Mouse (Mus musculus): ENCODE data around the gene Sprr2a1.
"Not testable (repeated sequence)": the region's sequence is repeated elsewhere in the genome, so short reads cannot be mapped to it uniquely, and the experiment has no call there.

Sprr2a1 gene

DNA sequence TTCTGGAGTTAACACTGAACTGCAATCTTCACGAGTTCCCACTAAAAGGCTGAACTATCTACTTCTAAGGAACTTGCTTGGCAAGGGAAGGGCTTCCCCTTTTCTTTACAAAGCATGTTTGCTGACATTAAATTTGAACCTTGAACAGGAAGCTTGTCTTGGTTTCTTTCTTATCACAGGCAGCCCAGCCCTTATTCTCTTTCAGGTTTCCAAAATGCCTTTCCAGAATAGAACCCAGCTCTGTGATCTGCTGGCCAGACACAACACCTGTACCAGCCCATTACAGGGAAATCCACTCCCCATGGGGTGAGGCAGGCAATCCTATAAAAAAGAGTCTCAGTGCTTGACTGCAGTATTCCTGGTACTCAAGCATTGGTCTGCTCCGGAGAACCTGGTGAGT, at the start of gene Sprr2a1, which contains the start of gene Sprr2a2:
TSS of gene Sprr2a1 (plus strand) at position 231 of the 400 bp plus-strand sequence.
TSS of gene Sprr2a2 (plus strand) at position 352 of the 400 bp plus-strand sequence.
- DNase-seq: not testable (repeated sequence)

DNA sequence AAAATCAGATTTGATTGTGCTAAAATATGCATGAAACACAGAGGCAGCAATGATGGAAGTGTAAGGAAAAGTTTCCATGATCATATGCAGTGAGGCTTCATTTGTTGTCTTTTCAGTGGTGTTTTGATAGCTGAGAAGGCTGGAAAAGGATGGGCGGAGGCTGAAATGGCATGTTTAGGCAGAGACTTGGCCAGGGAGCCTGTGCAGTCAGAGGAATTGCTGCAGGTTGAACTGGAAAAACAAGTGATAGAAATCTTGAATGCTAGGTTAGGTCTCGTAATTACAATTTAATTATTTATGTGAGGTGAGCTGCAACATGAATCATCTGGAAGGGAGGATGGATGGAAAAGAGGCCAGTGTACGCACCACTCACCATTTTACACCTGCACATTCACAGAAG, 45.8 kb upstream of the Sprr2a1 start:
- no peak for DNase-seq

DNA sequence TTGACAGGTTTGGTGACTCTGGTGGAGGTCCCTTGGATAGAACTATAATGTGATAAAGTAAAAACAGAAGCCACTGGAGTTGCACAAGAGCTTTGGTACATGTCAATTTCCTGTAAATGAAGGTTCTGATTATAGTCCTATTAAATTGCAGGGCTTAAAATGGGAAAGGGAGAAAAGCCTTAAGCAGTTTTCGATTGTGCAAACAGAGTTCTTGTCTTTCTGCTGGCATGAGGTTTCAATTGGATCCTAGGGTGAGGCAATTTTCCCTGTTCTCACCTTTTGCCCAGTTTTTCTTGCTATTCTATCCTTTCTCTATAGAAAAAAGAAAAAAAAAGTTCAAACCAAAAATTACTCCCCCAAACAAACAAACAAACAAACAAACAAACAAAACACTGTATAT, 38.7 kb upstream of the Sprr2a1 start:
- no peak for DNase-seq

DNA sequence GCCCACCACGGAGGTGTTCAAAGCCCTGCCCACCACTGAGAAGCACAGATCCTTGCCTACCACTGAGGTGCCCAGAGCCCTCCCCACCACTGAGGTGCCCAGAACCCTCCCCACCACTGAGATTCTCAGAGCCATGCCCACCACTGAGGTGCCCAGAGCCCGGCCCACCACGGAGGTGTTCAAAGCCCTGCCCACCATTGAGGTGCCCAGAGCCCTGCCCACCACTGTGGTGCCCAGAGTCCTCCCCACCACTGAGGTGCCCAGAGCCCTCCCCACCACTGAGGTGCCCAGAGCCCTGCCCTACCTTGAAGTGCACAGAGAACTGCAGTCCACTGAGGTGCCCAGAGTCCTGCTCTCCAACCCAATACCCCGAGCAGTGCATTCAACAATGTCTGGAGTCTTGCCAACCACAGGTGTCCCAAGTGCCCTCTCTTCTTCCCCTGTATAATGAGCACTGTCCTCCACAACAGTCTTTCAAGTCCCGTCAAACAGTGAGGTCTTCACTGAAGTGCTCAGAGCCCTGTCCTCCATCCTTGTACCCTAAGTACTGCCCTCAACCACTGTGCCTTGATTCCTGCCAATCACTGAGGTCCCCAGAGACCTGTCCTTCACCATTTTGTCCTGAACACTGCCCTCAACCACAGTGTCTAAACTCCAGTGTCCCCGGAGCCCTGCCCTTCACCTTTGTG, 19.9 kb upstream of the Sprr2a1 start:
- DNase-seq: no peak

DNA sequence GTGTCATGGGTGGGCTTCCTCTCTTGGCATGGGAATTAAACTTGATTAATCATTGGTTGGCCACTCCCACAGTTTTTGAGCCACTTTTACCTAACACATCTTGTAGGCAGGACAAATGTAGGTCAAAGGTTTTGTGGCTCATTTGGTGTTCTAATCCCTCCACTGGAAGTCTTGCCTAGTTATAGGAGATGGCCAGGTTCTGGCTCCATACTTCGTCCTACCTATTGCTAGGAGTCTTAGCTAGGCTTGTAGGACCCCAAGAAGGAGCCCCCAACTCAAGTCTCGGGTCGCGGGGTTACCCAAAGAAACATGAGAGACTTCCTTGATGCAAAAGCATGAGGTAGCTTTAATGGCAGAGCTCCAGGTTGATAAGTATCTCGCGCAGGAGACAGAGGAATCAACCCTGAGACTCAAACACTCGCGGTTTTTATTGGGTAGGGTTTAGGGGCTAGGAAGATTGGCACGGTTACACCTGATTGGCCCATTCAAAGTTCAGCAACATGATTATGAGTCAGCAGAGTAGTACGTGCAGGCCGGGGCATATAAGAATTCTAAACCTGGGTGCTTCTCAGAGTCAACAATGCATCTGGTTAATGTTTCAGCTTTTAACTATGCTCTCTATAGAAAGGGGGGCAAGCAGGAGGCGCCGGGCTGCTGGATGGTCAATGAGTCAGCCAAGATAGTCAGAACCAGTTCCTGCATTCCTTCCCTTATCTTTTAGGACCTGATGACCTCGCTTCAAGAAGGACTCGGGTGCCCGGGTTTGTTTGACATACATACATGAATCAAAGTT, 4.3 kb upstream of the Sprr2a1 start:
- not testable (repeated sequence) for DNase-seq

DNA sequence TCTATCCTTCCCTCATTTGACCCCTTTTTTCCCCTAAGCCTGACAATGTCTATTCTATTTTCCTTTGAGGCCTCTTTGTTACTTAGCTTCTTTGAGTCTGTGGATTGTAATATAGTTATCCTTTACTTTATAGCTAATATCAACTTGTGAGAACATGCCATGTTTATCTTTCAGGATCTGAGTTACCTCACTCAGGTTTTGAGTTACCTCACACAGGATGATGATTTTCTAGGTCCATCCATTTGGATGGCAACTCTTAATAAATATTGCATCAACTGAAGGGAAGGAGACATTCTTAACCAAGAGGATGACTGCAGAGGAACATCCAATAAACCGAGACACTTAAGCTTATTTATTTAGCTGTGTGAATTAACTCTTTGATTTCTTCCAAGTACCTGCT, 3.5 kb upstream of the Sprr2a1 start:
- DNase-seq: not testable (repeated sequence)

DNA sequence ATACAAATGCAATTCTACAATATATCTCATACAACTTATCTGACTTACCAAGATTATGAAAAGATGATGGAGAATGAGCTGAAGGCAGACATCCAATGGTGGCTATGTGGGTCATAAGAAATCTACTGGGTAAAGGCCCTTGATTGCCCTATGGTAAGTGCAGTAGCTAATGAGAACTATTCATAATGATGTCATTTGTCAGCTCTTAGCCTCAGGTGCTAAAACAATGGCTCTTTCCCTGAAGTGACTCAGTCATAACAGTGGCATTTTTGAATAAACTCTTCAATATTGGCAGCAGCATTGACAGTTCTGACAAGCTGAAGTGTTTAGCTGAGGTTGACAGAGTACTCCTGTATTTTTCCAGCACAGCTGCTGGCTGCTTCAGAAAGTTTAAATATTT, 1.9 kb upstream of the Sprr2a1 start:
- DNase-seq: not testable (repeated sequence)

DNA sequence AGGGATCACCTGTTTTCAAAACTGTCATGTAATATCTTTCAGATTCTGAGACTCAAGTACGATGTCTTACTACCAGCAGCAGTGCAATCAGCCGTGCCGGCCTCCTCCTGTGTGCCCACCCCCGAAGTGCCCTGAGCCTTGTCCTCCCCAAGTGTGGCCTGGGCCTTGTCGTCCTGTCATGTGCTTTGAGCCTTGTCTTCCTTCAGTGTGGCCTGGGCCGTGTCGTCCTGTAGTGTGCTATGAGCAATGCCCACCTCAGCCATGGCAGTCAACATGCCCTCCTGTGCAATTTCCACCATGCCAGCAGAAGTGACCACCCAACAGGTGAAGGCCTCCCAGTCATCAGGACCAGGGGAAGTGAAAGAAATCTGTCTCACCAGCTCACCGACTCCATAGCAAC, 3.4 kb downstream of the Sprr2a1 start:
- not testable (repeated sequence) for DNase-seq

DNA sequence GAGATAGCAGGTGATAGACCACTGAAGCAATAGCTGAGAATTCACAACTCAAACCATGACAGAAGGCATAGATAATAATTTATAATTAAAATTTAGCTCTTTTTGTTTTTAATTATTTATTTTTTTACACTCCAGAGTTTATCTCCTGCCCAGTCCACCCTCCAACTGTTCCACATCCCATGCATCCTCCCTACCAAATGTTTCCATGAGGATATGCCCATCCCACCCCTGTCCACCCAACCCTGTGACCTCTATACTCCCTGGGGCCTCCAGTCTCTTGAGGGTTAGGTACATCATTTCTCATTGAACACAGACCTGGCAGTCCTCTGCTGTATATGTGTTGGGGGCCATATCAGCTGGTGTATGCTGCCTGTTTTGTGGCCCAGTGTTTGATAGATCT, 8.1 kb downstream of the Sprr2a1 start:
- not testable (repeated sequence) for DNase-seq

DNA sequence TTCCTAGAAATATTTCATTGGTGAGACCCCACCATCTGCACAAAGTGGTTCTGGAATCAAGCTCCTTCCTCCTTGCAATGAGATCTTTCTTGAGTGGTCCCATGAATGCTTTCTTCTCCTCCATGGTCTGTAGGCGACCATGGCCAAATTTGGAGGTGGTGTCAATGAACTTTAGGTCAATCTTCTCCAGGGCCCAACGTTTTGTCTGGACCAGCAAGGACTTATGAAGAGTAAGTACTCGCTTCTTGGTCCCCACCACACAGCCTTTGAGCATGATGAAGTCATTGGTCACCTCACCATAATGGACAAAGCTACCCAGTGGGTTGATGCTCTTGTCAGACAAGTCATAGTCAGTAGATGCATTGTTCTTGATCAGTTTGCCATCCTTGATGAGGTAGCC, 11.8 kb downstream of the Sprr2a1 start:
- peak; percentile 0 for DNase-seq

DNA sequence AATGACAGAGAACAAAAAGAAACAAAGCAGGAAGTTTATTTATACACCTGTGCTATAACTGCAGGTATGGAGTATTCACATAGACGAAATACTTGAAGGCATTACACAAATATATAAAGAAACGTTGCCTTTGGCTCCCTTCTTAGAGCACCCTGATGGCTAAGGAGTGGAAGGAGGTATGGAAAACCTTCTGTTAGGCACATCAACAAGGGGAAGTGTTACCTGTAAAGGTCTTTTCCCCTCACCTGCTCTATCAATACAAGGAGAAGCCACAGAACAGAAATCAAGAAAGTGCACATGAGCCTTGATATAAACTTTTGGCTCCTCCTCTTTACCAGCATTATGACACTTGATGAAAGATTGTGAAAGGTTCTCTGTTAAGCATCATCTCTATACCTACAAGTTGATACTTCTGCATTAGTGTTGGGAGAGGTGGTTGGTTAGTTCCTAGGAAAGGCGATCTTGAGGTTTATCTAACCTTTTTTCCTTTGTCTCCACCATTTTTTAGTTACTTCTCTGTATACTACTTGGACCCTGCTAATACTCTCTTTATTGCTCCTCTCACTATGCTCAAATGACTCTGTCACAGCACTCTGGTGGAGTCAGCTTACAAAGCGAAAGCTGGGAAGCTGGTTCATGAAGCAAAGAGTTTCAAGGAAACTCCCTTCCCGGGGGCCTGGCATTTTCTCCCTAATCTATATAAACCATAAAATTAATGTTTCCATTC, 21.0 kb downstream of the Sprr2a1 start:
- DNase-seq: not testable (repeated sequence)

DNA sequence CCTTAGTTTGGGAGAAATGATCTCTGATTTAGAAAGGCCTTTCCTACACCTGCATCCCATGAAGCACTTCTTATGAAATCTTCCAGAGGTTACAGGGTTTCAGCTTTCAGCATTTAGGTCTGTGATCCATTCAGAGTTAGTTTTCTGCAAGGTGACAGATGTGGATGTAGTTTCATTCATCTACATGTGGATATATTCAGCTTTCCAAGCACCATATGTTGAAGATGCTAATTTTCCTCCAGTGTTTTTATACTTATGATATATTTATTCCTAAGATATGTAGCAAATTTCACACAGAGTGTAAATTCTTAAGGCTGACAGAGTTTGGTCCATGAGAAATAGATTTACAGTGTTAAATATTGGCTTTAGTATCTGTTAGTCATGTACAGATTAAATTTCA, 23.1 kb downstream of the Sprr2a1 start:
- DNase-seq: not testable (repeated sequence)

DNA sequence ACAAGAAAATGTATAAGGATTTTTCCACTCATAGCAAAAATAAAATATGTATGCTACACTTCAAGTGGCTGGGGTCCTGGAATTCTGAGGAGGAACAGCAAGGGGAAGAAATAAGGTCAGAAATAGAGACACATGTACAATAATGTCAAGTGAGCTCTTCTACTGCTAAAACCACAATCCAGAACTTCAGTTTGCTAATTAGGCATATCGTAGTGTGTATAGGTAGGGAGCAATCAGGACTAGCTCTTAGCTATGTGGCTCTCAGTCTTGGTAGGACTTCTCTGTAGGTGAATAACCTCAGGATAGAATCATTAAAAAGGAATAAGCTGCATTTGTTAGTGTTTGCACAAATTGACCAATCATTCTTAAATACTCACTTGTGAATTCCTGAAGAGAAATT, 23.6 kb downstream of the Sprr2a1 start:
- DNase-seq: not testable (repeated sequence)

DNA sequence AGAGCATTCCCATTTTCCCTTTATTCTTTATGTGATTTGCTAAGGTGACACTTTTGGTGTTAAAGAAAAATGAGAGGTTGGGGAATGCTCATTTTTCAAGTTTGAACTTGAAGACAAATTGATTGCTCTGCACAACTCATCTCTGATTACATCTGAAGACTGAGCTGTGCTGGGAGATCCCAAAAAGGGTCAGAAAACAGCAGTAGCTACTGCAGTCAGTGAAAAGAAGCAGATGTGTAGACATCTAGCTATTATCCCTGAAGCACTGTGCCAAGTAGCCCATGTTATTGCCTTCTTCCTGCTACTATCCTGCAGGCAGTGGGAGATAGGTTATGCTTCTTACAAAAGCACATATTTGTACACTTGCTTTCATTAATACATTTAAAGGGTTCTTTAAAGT, 29.2 kb downstream of the Sprr2a1 start:
- DNase-seq: not testable (repeated sequence)

DNA sequence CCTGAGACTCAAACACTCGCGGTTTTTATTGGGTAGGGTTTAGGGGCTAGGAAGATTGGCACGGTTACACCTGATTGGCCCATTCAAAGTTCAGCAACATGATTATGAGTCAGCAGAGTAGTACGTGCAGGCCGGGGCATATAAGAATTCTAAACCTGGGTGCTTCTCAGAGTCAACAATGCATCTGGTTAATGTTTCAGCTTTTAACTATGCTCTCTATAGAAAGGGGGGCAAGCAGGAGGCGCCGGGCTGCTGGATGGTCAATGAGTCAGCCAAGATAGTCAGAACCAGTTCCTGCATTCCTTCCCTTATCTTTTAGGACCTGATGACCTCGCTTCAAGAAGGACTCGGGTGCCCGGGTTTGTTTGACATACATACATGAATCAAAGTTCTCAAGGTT, 30.6 kb downstream of the Sprr2a1 start:
- not testable (repeated sequence) for DNase-seq

DNA sequence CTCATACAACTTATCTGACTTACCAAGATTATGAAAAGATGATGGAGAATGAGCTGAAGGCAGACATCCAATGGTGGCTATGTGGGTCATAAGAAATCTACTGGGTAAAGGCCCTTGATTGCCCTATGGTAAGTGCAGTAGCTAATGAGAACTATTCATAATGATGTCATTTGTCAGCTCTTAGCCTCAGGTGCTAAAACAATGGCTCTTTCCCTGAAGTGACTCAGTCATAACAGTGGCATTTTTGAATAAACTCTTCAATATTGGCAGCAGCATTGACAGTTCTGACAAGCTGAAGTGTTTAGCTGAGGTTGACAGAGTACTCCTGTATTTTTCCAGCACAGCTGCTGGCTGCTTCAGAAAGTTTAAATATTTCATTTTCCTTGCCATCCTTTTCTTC, 32.9 kb downstream of the Sprr2a1 start:
- DNase-seq: not testable (repeated sequence)

DNA sequence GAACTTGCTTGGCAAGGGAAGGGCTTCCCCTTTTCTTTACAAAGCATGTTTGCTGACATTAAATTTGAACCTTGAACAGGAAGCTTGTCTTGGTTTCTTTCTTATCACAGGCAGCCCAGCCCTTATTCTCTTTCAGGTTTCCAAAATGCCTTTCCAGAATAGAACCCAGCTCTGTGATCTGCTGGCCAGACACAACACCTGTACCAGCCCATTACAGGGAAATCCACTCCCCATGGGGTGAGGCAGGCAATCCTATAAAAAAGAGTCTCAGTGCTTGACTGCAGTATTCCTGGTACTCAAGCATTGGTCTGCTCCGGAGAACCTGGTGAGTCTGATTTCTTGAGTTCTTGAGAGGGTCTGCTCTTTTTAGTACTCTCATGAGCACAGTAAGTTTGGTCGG, 34.9 kb downstream of the Sprr2a1 start:
- DNase-seq: not testable (repeated sequence)

DNA sequence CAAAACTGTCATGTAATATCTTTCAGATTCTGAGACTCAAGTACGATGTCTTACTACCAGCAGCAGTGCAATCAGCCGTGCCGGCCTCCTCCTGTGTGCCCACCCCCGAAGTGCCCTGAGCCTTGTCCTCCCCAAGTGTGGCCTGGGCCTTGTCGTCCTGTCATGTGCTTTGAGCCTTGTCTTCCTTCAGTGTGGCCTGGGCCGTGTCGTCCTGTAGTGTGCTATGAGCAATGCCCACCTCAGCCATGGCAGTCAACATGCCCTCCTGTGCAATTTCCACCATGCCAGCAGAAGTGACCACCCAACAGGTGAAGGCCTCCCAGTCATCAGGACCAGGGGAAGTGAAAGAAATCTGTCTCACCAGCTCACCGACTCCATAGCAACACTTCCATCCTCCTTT, 38.3 kb downstream of the Sprr2a1 start:
- DNase-seq: not testable (repeated sequence)

DNA sequence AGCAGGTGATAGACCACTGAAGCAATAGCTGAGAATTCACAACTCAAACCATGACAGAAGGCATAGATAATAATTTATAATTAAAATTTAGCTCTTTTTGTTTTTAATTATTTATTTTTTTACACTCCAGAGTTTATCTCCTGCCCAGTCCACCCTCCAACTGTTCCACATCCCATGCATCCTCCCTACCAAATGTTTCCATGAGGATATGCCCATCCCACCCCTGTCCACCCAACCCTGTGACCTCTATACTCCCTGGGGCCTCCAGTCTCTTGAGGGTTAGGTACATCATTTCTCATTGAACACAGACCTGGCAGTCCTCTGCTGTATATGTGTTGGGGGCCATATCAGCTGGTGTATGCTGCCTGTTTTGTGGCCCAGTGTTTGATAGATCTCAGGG, 42.9 kb downstream of the Sprr2a1 start:
- DNase-seq: not testable (repeated sequence)

DNA sequence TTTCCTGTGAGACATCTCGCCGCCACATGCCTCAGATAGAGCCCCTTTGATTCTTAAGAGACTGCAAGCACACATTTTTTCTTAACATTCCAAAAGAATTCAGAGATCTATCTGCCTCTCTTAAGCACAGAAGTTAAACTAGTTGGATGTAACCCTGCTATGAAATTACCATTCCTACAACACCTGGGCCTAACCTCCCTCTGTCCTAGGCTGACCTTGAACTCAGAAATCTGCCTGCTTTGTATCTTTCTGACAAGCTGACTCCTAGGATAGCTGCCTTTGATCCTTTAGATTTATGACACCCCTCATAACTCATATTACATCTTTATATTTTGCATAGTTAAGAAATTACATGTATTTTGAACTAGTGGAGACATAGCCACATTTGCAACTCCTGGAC, 47.9 kb downstream of the Sprr2a1 start:
- not testable (repeated sequence) for DNase-seq

All from thymus, postnatal 25 days (tissue).